26 mouse cellular contexts compared by ENCODE assay signal in the genomic region with DNA sequence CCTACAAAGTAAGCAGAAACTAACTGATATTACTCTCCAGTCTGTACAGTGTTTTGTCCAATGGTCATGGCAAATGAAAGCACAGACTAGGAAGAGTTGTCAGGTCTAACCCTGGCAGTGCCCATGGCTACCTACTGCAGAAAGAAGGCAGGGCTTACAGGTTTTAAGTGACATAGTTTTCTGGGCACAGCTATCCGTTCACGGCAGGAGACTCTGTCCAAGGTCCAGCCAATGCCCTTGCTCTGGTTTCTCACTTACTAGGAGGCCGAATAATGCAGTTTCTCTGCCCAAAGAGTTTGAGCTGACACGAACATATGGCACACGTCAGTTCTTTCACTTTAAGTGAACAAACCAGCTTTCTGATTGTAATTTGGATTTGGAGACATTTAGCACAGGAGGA. TPM values are rescaled to one million over a fixed set of nuclear protein-coding genes. Genes with fewer than 3 reads are reported as not detected.
A peak's percentile ranks its signal among the peaks of the same experiment; 100 is the strongest.
DNase-seq lines count a peak whose midpoint lies in the region; ATAC-seq and TF ChIP-seq lines count a peak whose summit lies in the region.
"Had no signal": no experiment of that assay in that cellular context is flagged by ENCODE, and none has a peak within 500 bp of the region (broad histone marks: within the 10 kb centered on the region; RNA-seq: fewer than 3 reads in every experiment).

No protein-coding gene starts in this region.

- no peak for TF ChIP-seq POLR2A in brain, embryonic 14.5 days (IDR thresholded peaks at IDR 0.05; ENCODE audit: borderline replicate concordance, extremely low read depth, insufficient read depth, insufficient read length, poor library complexity, severe bottlenecking)

- no peaks in the 10 kb centered on the region for H3K36me3 ChIP-seq in forebrain, embryonic 16.5 days (ENCODE audit: control insufficient read depth, insufficient read depth)
- H3K36me3 ChIP-seq in forebrain, embryonic 12.5 days (replicated peaks), result no peaks in the 10 kb centered on the region
- H3K36me3 ChIP-seq in kidney, embryonic 16.5 days (ENCODE audit: insufficient read depth, low read length), result no peaks in the 10 kb centered on the region
- H3K36me3 ChIP-seq: embryonic facial prominence, embryonic 10.5 days; hindbrain, embryonic 15.5 days; limb, embryonic 12.5 days; liver, embryonic 12.5 days; midbrain, embryonic 15.5 days; neural tube, embryonic 12.5 days had no signal

- H3K27ac ChIP-seq in forebrain, embryonic 16.5 days (ENCODE audit: low read length), result no peak overlapping the region
- H3K27ac ChIP-seq in forebrain, embryonic 12.5 days, result no peak overlapping the region
- H3K27ac ChIP-seq in kidney, embryonic 16.5 days (ENCODE audit: low read length), result no peak overlapping the region
- H3K27ac ChIP-seq: embryonic facial prominence, embryonic 10.5 days; hindbrain, embryonic 15.5 days; kidney, postnatal 0 days; limb, embryonic 12.5 days; liver, embryonic 12.5 days; midbrain, embryonic 15.5 days; neural tube, embryonic 12.5 days; stomach, postnatal 0 days had no signal

- no peak overlapping the region for H3K4me2 ChIP-seq in forebrain, embryonic 16.5 days (ENCODE audit: low read length)
- no peak overlapping the region for H3K4me2 ChIP-seq in forebrain, embryonic 12.5 days
- H3K4me2 ChIP-seq in kidney, embryonic 16.5 days (replicated peaks; ENCODE audit: low read depth, low read length), result no peak overlapping the region
- H3K4me2 ChIP-seq: heart, embryonic 11.5 days; hindbrain, embryonic 15.5 days; limb, embryonic 12.5 days; liver, embryonic 12.5 days; midbrain, embryonic 15.5 days; neural tube, embryonic 12.5 days had no signal

- H3K4me3 ChIP-seq in forebrain, embryonic 16.5 days (replicated peaks; ENCODE audit: low read length), result no peak overlapping the region
- H3K4me3 ChIP-seq in forebrain, embryonic 12.5 days (replicated peaks), result no peak overlapping the region
- no peak overlapping the region for H3K4me3 ChIP-seq in kidney, embryonic 16.5 days (ENCODE audit: low read length)
- H3K4me3 ChIP-seq: embryonic facial prominence, embryonic 10.5 days; hindbrain, embryonic 15.5 days; limb, embryonic 12.5 days; liver, embryonic 12.5 days; megakaryocyte, embryonic 14.5 days; midbrain, embryonic 15.5 days; neural tube, embryonic 12.5 days had no signal

- peak; percentile 15 to 16 for DNase-seq in cerebellum, adult 18-20 months
- DNase-seq in cerebellum, adult 11 months, result no peak
- peak; percentile 13 for DNase-seq in kidney, postnatal 14 days
- peak; percentile 31 for DNase-seq in brain, embryonic 14.5 days (ENCODE audit: low read depth)
- DNase-seq: adrenal gland, postnatal 10 days; gastrocnemius, postnatal 10 days; heart, adult 11 months; layer of hippocampus, postnatal 36 days; lung, adult 2 months; lung, postnatal 36 days; right cerebral cortex, postnatal 14 days had no signal

- H3K4me1 ChIP-seq in forebrain, embryonic 16.5 days (replicated peaks; ENCODE audit: control insufficient read depth, insufficient read depth, low read length), result peaks cover 8% of the 10 kb centered on the region
- no peaks in the 10 kb centered on the region for H3K4me1 ChIP-seq in forebrain, embryonic 12.5 days
- H3K4me1 ChIP-seq in kidney, embryonic 16.5 days (ENCODE audit: insufficient read depth, low read length), result no peaks in the 10 kb centered on the region
- H3K4me1 ChIP-seq: embryonic facial prominence, embryonic 10.5 days; hindbrain, embryonic 15.5 days; limb, embryonic 12.5 days; midbrain, embryonic 15.5 days; neural tube, embryonic 12.5 days had no signal

- H3K9me3 ChIP-seq in forebrain, embryonic 16.5 days (ENCODE audit: control insufficient read depth, low read length), result no peaks in the 10 kb centered on the region
- no peaks in the 10 kb centered on the region for H3K9me3 ChIP-seq in forebrain, embryonic 12.5 days
- H3K9me3 ChIP-seq in kidney, embryonic 16.5 days (ENCODE audit: low read length), result no peaks in the 10 kb centered on the region
- H3K9me3 ChIP-seq: embryonic facial prominence, embryonic 10.5 days; hindbrain, embryonic 15.5 days; limb, embryonic 12.5 days; liver, embryonic 12.5 days; megakaryocyte, embryonic 14.5 days; midbrain, embryonic 15.5 days; neural tube, embryonic 12.5 days had no signal

- WGBS in forebrain, embryonic 16.5 days, result 54% methylated on average over 5 of the region's 5 CpGs
- WGBS in forebrain, embryonic 12.5 days, result 81% methylated on average over 5 of the region's 5 CpGs
- WGBS in kidney, embryonic 16.5 days, result 50% methylated on average over 5 of the region's 5 CpGs

- no peaks in the 10 kb centered on the region for H3K27me3 ChIP-seq in forebrain, embryonic 16.5 days (replicated peaks; ENCODE audit: control insufficient read depth, insufficient read depth, low read length)
- no peaks in the 10 kb centered on the region for H3K27me3 ChIP-seq in forebrain, embryonic 12.5 days
- H3K27me3 ChIP-seq in kidney, embryonic 16.5 days (ENCODE audit: insufficient read depth, low read length), result no peaks in the 10 kb centered on the region
- H3K27me3 ChIP-seq: hindbrain, embryonic 15.5 days; limb, embryonic 12.5 days; liver, embryonic 12.5 days; megakaryocyte, embryonic 14.5 days; midbrain, embryonic 15.5 days; neural tube, embryonic 12.5 days had no signal

- ATAC-seq in forebrain, embryonic 16.5 days, result 0 out of 2 replicates have a peak, but pooled peaks have one; percentile 11
- no peak for ATAC-seq in forebrain, embryonic 12.5 days (ENCODE audit: low FRiP score)
- no peak for ATAC-seq in kidney, embryonic 16.5 days (ENCODE audit: low FRiP score, low TSS enrichment)
- ATAC-seq: liver, embryonic 12.5 days; midbrain, embryonic 15.5 days had no signal

- no peak for TF ChIP-seq CTCF in brain, embryonic 14.5 days (IDR thresholded peaks at IDR 0.05; ENCODE audit: borderline replicate concordance, extremely low read depth, insufficient read depth, insufficient read length)

- no peak overlapping the region for H3K9ac ChIP-seq in forebrain, embryonic 16.5 days (replicated peaks; ENCODE audit: low read depth, low read length)
- no peak overlapping the region for H3K9ac ChIP-seq in forebrain, embryonic 12.5 days
- no peak overlapping the region for H3K9ac ChIP-seq in kidney, embryonic 16.5 days (replicated peaks; ENCODE audit: low read length)
- H3K9ac ChIP-seq: hindbrain, embryonic 15.5 days; limb, embryonic 12.5 days; liver, embryonic 12.5 days; midbrain, embryonic 15.5 days; neural tube, embryonic 12.5 days had no signal

RNA-seq across cellular contexts. Expression of gene Il12rb2, which starts 58.9 kb away (rescaled TPM):
- polyA plus RNA-seq in forebrain, embryonic 16.5 days (2015; fragmentation: Nextera tagmentation; extraction: Ambion mirVana), result 0.09 TPM in 1 of 2 replicates, not detected in the other
- not detected in 2 replicates for polyA plus RNA-seq in forebrain, embryonic 12.5 days (2016; fragmentation: Nextera tagmentation; extraction: Ambion mirVana)
- polyA plus RNA-seq in kidney, embryonic 16.5 days (2015; fragmentation: Nextera tagmentation; extraction: Ambion mirVana), result 0.05 and 0.08 TPM in 2 replicates
- polyA plus RNA-seq in brain, embryonic 14.5 days (2012; rRNA removed), result 0.18 and 0.27 TPM in 2 replicates
- polyA plus RNA-seq: heart, postnatal 0 days; hindbrain, embryonic 15.5 days; intestine, embryonic 14.5 days; kidney, postnatal 0 days; limb, embryonic 12.5 days had no signal
